Mouse (Mus musculus) lung, embryonic 14.5 days (tissue): ENCODE results near the gene Pcgf6. TPM values are rescaled to one million over a fixed set of nuclear protein-coding genes. Genes with fewer than 3 reads are reported as not detected.
"Not testable (repeated sequence)": the region's sequence is repeated elsewhere in the genome, so short reads cannot be mapped to it uniquely, and the experiment has no call there.

Source experiments
- ATAC-seq: fragments of 200-750 bp; cut with Nextera tagmentation; 2 replicates; pipeline ENCODE4 v1.8.0; 2017; ENCODE audit warnings: mild to moderate bottlenecking, moderate TSS enrichment, moderate library complexity; ENCODE audit not compliant: insufficient read depth
- DNase-seq: peaks from one replicate; pipeline ENCODE4 v3.0.0-alpha.2; 2015
- H3K27ac ChIP-seq: fragments of 300-500 bp; sonication (generic); 2 replicates; pipeline ENCODE4 v1.5.1; 2014; ENCODE audit warnings: low read depth, mild to moderate bottlenecking, moderate library complexity
- H3K27me3 ChIP-seq: fragments of 300-500 bp; sonication (generic); 2 replicates; pipeline ENCODE4 v1.6.1; 2014; ENCODE audit warnings: low read length, control low read depth; ENCODE audit not compliant: insufficient read depth
- H3K36me3 ChIP-seq: fragments of 300-500 bp; sonication (generic); 2 replicates; pipeline ENCODE4 v1.6.1; 2014; ENCODE audit warnings: control low read depth; ENCODE audit not compliant: insufficient read depth
- H3K4me1 ChIP-seq: fragments of 300-500 bp; sonication (generic); 2 replicates; pipeline ENCODE4 v1.6.1; 2014; ENCODE audit warnings: antibody characterized with exemption, control low read depth; ENCODE audit not compliant: insufficient read depth
- H3K4me2 ChIP-seq: fragments of 300-500 bp; sonication (generic); 2 replicates; pipeline ENCODE4 v1.6.1; 2014; ENCODE audit warnings: mild to moderate bottlenecking
- H3K4me3 ChIP-seq: fragments of 300-500 bp; sonication (generic); 2 replicates; pipeline ENCODE4 v1.5.1; 2014; ENCODE audit warnings: low read depth, low read length
- H3K9ac ChIP-seq: fragments of 300-500 bp; sonication (generic); 2 replicates; pipeline ENCODE4 v1.6.1; 2014
- H3K9me3 ChIP-seq: fragments of 300-500 bp; sonication (generic); 2 replicates; pipeline ENCODE4 v1.6.1; 2016; ENCODE audit warnings: low read depth, low read length, control low read depth
- CTCF ChIP-seq: IDR thresholded peaks from 2 replicates; pipeline ENCODE4 v1.5.1; 2016; ENCODE audit warnings: antibody characterized with exemption, low read depth
- WGBS: fragments of 180-500 bp; shearing (Covaris S2); extraction: QIAGEN DNeasy Blood & Tissue Kit; methylation state at CpG from one replicate; pipeline ENCODE4 v1.1.7; 2014; 5-methylcytosine and 5-hydroxymethylcytosine counted together
- polyA plus RNA-seq: library from polyadenylated mRNA; unstranded; fragments of >200 nt; fragmentation: Nextera tagmentation; extraction: Ambion mirVana; gene quantifications from 2 replicates; pipeline ENCODE4 v1.2.1, GENCODE M21; 2014

Gene Pcgf6
- polyA plus RNA-seq, 1 experiment from 2014 or later: 26.7 TPM

- no peak for ATAC-seq
- no peak for TF ChIP-seq CTCF
- Histone ChIP-seq H3K36me3 (no peaks in the 10 kb centered on the region), H3K4me3 (no peak overlapping the region), H3K4me1 (peaks cover 4% of the 10 kb centered on the region; the same call in 1 of the 2 replicates), H3K9me3 (no peaks in the 10 kb centered on the region), H3K27me3 (peaks cover 44% of the 10 kb centered on the region), H3K27ac (no peak overlapping the region), H3K9ac (no peak overlapping the region), H3K4me2 (no peak overlapping the region)
- WGBS: 81% methylated on average over 15 of the region's 15 CpGs
- peak; percentile 17 for DNase-seq
Observed at GRCm38 (mm10) chr19:47012521-47013130, 38.1 kb downstream of the Pcgf6 start.

GRCm38 (mm10) chr19:47009943-47010342 lies 40.8 kb downstream of the Pcgf6 start:
- Histone ChIP-seq H3K9me3 (no peaks in the 10 kb centered on the region), H3K4me3 (no peak overlapping the region), H3K4me2 (no peak overlapping the region), H3K27me3 (peaks cover 30% of the 10 kb centered on the region), H3K9ac (no peak overlapping the region), H3K36me3 (no peaks in the 10 kb centered on the region), H3K4me1 (no peaks in the 10 kb centered on the region), H3K27ac (no peak overlapping the region)
- ATAC-seq (no peak), DNase-seq (no peak)
- TF ChIP-seq CTCF: no peak
- WGBS: 75% methylated on average over 5 of the region's 5 CpGs

- no peak overlapping the region for H3K9ac ChIP-seq
- no peaks in the 10 kb centered on the region for H3K9me3 ChIP-seq
- H3K4me2 ChIP-seq: no peak overlapping the region
- H3K4me1 ChIP-seq: no peaks in the 10 kb centered on the region
- ATAC-seq (no peak), DNase-seq (no peak)
- no peak overlapping the region for H3K4me3 ChIP-seq
- H3K27ac ChIP-seq: no peak overlapping the region
- peaks cover 25% of the 10 kb centered on the region for H3K27me3 ChIP-seq
- WGBS: 81% methylated on average over 7 of the region's 7 CpGs
- H3K36me3 ChIP-seq: no peaks in the 10 kb centered on the region
- TF ChIP-seq CTCF: no peak
Observed at GRCm38 (mm10) chr19:47009420-47009819, 41.3 kb downstream of the Pcgf6 start.

GRCm38 (mm10) chr19:47006321-47006720 lies 44.4 kb downstream of the Pcgf6 start:
- Histone ChIP-seq H3K4me2 (no peak overlapping the region), H3K27me3 (no peaks in the 10 kb centered on the region), H3K4me3 (no peak overlapping the region), H3K4me1 (no peaks in the 10 kb centered on the region), H3K9me3 (no peaks in the 10 kb centered on the region), H3K27ac (no peak overlapping the region), H3K9ac (no peak overlapping the region), H3K36me3 (no peaks in the 10 kb centered on the region)
- no peak for TF ChIP-seq CTCF
- ATAC-seq (no peak), DNase-seq (peak; percentile 87)
- WGBS: 0% methylated on average over 4 of the region's 4 CpGs

GRCm38 (mm10) chr19:47005873-47006272 lies 44.8 kb downstream of the Pcgf6 start:
- H3K9me3 ChIP-seq: no peaks in the 10 kb centered on the region
- no peak for DNase-seq
- no peak overlapping the region for H3K27ac ChIP-seq
- no peak overlapping the region for H3K4me2 ChIP-seq
- no peak for ATAC-seq
- H3K4me1 ChIP-seq: no peaks in the 10 kb centered on the region
- no peaks in the 10 kb centered on the region for H3K36me3 ChIP-seq
- no peak overlapping the region for H3K9ac ChIP-seq
- no peaks in the 10 kb centered on the region for H3K27me3 ChIP-seq
- no peak for TF ChIP-seq CTCF
- H3K4me3 ChIP-seq: no peak overlapping the region
- 46% methylated on average over 5 of the region's 5 CpGs for WGBS

GRCm38 (mm10) chr19:47003742-47004511 lies 46.8 kb downstream of the Pcgf6 start:
- no peaks in the 10 kb centered on the region for H3K9me3 ChIP-seq
- 73% methylated on average over 6 of the region's 6 CpGs for WGBS
- H3K4me3 ChIP-seq: no peak overlapping the region
- H3K4me2 ChIP-seq: no peak overlapping the region
- no peaks in the 10 kb centered on the region for H3K36me3 ChIP-seq
- no peaks in the 10 kb centered on the region for H3K27me3 ChIP-seq
- H3K9ac ChIP-seq: no peak overlapping the region
- no peaks in the 10 kb centered on the region for H3K4me1 ChIP-seq
- ATAC-seq: no peak
- TF ChIP-seq CTCF: no peak
- no peak for DNase-seq
- no peak overlapping the region for H3K27ac ChIP-seq

GRCm38 (mm10) chr19:47000357-47000756 lies 50.3 kb downstream of the Pcgf6 start:
- ATAC-seq, H3K27me3 ChIP-seq, H3K9me3 ChIP-seq, H3K4me2 ChIP-seq, H3K9ac ChIP-seq, H3K27ac ChIP-seq, DNase-seq, H3K36me3 ChIP-seq, H3K4me3 ChIP-seq, H3K4me1 ChIP-seq: not testable (repeated sequence)
- 77% methylated on average over 2 of the region's 3 CpGs for WGBS
